Mouse (Mus musculus) intestine, postnatal 0 days (tissue): ENCODE measurements around the gene Gltpd2. TPM values are rescaled to one million over a fixed set of nuclear protein-coding genes. Genes with fewer than 3 reads are reported as not detected.

Experiments
- ATAC-seq: fragments of 200-750 bp; cut with Nextera tagmentation; 2 replicates; pipeline ENCODE4 v1.8.0; 2017; ENCODE audit warnings: mild to moderate bottlenecking, moderate TSS enrichment, moderate library complexity
- H3K27ac ChIP-seq: fragments of 300-500 bp; sonication (generic); 2 replicates; pipeline ENCODE4 v1.5.1; 2014; ENCODE audit warnings: mild to moderate bottlenecking, low read depth, low read length, moderate library complexity
- H3K27me3 ChIP-seq: fragments of 300-500 bp; sonication (generic); replicated peaks from 2 replicates; pipeline ENCODE4 v1.6.1; 2014; ENCODE audit warnings: low read length, mixed read lengths; ENCODE audit not compliant: control insufficient read depth, insufficient read depth
- H3K36me3 ChIP-seq: fragments of 300-500 bp; sonication (generic); 2 replicates; pipeline ENCODE4 v1.6.1; 2014; ENCODE audit warnings: mild to moderate bottlenecking, moderate library complexity; ENCODE audit not compliant: control insufficient read depth, insufficient read depth
- H3K4me1 ChIP-seq: fragments of 300-500 bp; sonication (generic); replicated peaks from 2 replicates; pipeline ENCODE4 v1.6.1; 2014; ENCODE audit warnings: antibody characterized with exemption, low read length, mixed read lengths; ENCODE audit not compliant: control insufficient read depth, insufficient read depth
- H3K4me2 ChIP-seq: fragments of 300-500 bp; sonication (generic); replicated peaks from 2 replicates; pipeline ENCODE4 v1.6.1; 2014; ENCODE audit warnings: low read depth, mild to moderate bottlenecking, moderate library complexity
- H3K4me3 ChIP-seq: fragments of 300-500 bp; sonication (generic); 2 replicates; pipeline ENCODE4 v1.5.1; 2014; ENCODE audit warnings: low read depth, low read length
- H3K9ac ChIP-seq: fragments of 300-500 bp; sonication (generic); 2 replicates; pipeline ENCODE4 v1.6.1; 2014; ENCODE audit warnings: mild to moderate bottlenecking, low read depth, low read length
- H3K9me3 ChIP-seq: fragments of 300-500 bp; sonication (generic); 2 replicates; pipeline ENCODE4 v1.6.1; 2016; ENCODE audit warnings: mixed run types; ENCODE audit not compliant: control insufficient read depth
- CTCF ChIP-seq: sonication (generic); IDR thresholded peaks from 2 replicates; pipeline ENCODE4 v1.5.1; 2016; ENCODE audit warnings: low read depth, mild to moderate bottlenecking, control low read depth, antibody characterized with exemption, moderate library complexity
- WGBS: fragments of 180-500 bp; shearing (Covaris S2); extraction: QIAGEN DNeasy Blood & Tissue Kit; methylation state at CpG from one replicate; pipeline ENCODE4 v1.1.7; 2014; 5-methylcytosine and 5-hydroxymethylcytosine counted together
- polyA plus RNA-seq: library from polyadenylated mRNA; unstranded; fragments of >200 nt; fragmentation: Nextera tagmentation; extraction: Ambion mirVana; gene quantifications from 2 replicates; pipeline ENCODE4 v1.2.1, GENCODE M21; 2015

Gene Gltpd2
- polyA plus RNA-seq, 1 experiment from 2014 or later: 0.30 TPM

DNA sequence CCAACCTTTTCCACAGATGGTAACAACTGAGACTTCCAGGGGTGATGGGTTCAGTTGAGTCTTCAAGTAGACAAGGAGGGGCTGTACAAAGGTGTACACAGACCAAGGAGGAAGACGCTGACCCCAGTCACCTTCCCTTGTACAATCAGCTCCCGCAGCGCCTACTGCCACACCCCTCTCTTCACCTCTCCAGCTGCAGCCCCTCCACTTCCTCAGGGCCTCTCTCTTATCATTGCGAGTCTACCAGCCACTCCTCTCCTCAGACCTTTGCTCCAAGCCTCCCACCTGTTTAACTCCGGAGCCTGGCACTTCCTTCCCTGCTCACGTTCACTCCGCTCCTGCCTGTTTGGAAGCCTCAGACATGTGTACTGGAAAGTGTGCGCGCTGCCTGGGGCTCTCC, 14.0 kb upstream of the Gltpd2 start, which contains the start of gene Tm4sf5:
Gene Tm4sf5 (plus strand): TSS at position 275 of the 400 bp plus-strand sequence.
- no peak for TF ChIP-seq CTCF
- no peaks in the 10 kb centered on the region for H3K9me3 ChIP-seq
- H3K27ac ChIP-seq: peak within 1 kb of the TSS; percentile 88
- H3K9ac ChIP-seq: peak within 1 kb of the TSS; percentile 55
- no peaks in the 10 kb centered on the region for H3K27me3 ChIP-seq
- H3K4me1 ChIP-seq: 0 out of 2 replicates have a peak, but pooled peaks cover 2% of the 10 kb centered on the region
- peak; percentile 90 for ATAC-seq
- peak within 1 kb of the TSS; percentile 47 for H3K4me3 ChIP-seq
- H3K36me3 ChIP-seq: no peaks in the 10 kb centered on the region
- peak within 1 kb of the TSS; percentile 65 for H3K4me2 ChIP-seq
- 33% methylated on average over 9 of the region's 9 CpGs for whole genome bisulfite sequencing

DNA sequence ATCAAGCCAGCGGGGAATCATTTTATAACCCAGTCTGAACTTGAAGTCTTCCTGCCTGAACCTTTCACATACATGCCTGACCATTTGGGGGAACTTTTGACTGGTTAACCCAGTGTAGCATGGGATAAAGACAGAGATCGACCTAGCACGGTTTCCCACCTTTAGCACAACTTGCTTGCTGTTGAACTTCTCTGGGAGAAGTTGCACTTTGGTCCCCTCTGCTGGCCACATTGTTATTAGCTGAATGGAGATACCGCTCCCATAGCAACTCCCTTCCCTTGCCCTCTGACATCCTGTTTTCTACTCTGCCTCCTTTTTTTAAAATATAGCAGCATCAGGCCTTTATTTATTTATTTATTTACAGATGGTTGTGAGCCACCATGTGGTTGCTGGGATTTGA, 12.6 kb upstream of the Gltpd2 start:
- Histone ChIP-seq H3K9me3 (no peaks in the 10 kb centered on the region), H3K9ac (no peak overlapping the region), H3K36me3 (peaks cover 3% of the 10 kb centered on the region; the same call in 1 of the 2 replicates), H3K27ac (no peak overlapping the region), H3K4me1 (0 out of 2 replicates have a peak, but pooled peaks cover 2% of the 10 kb centered on the region), H3K4me2 (peak overlapping the region; percentile 65), H3K27me3 (no peaks in the 10 kb centered on the region), H3K4me3 (peak overlapping the region; percentile 47; the same call in 1 of the 2 replicates)
- 11% methylated on average over 4 of the region's 4 CpGs for WGBS
- TF ChIP-seq CTCF: peak; percentile 89
- 0 out of 2 replicates have a peak, but pooled peaks have one; percentile 18 for ATAC-seq

DNA sequence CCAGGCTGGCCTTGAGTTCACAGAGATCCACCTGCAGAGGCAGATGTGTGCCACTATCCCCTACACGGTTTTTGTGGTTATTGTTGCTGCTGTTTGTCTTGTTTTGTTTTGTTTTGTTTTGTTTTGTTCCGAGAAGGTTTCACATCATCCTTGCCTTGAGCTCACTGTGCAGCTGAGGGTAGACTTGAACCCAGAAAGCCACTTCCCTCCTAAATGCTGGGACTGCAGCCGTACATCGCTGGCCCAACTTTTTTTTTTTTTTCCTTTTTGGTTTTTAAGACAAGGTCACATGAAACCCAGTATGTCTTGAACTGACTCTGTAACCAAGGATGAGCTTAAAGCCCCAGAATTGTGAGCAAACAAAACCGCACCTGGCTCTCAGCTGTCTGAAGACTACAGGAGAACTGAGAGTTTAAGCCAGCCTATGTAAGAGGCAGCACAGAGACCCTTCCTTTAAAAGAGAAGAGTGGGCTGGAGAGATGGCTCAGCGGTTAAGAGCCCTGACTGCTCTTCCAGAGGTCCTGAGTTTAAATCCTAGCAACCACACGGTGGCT, 12.0 kb upstream of the Gltpd2 start:
- no peak for TF ChIP-seq CTCF
- H3K27me3 ChIP-seq: no peaks in the 10 kb centered on the region
- H3K4me3 ChIP-seq: no peak overlapping the region
- H3K4me2 ChIP-seq: no peak overlapping the region
- H3K9me3 ChIP-seq: no peaks in the 10 kb centered on the region
- H3K36me3 ChIP-seq: peaks cover 3% of the 10 kb centered on the region; the same call in 1 of the 2 replicates
- no peak for ATAC-seq
- no peak overlapping the region for H3K9ac ChIP-seq
- no peak overlapping the region for H3K27ac ChIP-seq
- H3K4me1 ChIP-seq: 0 out of 2 replicates have a peak, but pooled peaks cover 2% of the 10 kb centered on the region
- WGBS: 66% methylated on average over 7 of the region's 7 CpGs

DNA sequence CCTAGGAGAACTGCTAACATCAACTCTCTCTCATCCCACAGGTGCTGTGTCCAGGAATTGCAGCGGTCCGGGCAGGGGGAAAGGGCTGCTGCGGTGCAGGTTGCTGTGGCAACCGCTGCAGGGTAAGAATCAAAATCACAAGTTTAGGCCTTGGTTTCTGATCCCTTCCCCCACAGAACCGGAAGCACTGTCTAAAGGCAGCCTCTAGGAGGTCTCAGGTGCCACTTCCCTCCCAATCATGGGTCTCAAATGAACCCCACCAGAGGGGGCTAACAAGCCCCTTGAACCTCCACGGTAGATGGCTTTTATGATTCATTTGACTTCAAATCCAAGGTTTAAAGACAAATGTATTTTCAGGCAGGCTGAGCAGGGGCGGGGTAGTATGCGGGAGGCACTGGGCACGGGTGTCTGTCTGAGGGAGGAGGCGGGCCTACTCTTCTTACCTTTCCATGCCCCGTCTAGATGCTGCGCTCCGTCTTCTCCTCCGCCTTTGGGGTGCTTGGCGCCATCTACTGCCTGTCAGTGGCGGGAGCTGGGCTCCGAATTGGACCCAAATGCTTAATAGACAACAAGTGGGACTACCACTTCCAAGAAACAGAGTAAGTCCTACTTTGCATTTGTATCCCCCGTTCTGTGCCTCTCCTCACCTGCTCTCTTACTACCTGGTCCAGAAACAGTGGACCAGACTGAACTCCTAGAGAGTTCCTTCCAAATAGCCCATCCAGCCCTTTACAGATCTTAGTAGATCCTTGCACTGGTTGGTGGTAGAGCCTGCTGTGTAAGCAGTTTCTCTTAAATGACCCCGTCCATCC, 9.0 kb upstream of the Gltpd2 start:
- ATAC-seq: no peak
- no peak overlapping the region for H3K4me3 ChIP-seq
- H3K27me3 ChIP-seq: no peaks in the 10 kb centered on the region
- H3K4me2 ChIP-seq: peak overlapping the region; percentile 31
- no peaks in the 10 kb centered on the region for H3K9me3 ChIP-seq
- TF ChIP-seq CTCF: peak; percentile 81
- H3K4me1 ChIP-seq: 0 out of 2 replicates have a peak, but pooled peaks cover 2% of the 10 kb centered on the region
- H3K36me3 ChIP-seq: peaks cover 3% of the 10 kb centered on the region; the same call in 1 of the 2 replicates
- no peak overlapping the region for H3K27ac ChIP-seq
- H3K9ac ChIP-seq: no peak overlapping the region
- 14% methylated on average over 19 of the region's 19 CpGs for WGBS

DNA sequence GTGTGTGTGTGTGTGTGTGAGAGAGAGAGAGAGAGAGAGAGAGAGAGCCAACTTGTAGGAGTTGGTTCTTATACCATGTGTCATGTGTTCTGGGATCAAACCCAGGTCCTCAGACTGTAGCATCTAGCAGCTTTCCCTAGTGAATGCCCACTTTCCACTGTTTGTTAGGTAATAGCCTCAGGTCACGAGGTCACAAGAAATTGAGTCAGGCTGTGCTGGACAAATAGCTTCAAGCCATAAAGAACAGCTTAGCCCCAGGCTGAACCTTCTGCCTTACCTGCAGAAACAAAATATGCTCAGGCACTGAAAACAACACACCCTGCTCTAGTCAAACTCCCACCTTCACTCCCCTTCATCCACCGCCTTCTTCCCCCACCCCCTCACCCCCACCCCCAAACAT, 7.8 kb upstream of the Gltpd2 start:
- ATAC-seq: no peak
- WGBS: 68% methylated on average over 2 of the region's 2 CpGs
- no peak overlapping the region for H3K27ac ChIP-seq
- no peak overlapping the region for H3K4me3 ChIP-seq
- H3K4me1 ChIP-seq: 0 out of 2 replicates have a peak, but pooled peaks cover 2% of the 10 kb centered on the region
- H3K27me3 ChIP-seq: no peaks in the 10 kb centered on the region
- H3K9ac ChIP-seq: no peak overlapping the region
- H3K9me3 ChIP-seq: no peaks in the 10 kb centered on the region
- H3K4me2 ChIP-seq: no peak overlapping the region
- peaks cover 3% of the 10 kb centered on the region; the same call in 1 of the 2 replicates for H3K36me3 ChIP-seq
- no peak for TF ChIP-seq CTCF

DNA sequence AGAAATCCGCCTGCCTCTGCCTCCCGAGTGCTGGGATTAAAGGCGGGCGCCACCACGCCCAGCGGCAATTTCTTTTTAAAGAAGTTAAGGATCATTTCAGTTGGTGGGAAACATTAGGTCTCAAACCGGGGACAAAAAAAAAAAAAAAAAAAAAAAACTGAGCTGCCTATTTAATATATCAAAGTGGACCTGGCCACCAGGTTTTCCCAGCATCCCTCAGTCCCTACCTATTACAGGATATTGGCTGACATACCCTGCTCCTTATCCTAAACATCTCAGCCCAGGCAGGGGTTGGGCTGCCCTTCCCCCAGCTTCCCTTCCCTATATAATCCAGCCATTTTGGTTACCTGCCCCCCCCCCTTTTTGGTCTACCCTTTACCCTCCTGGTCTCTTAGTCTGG, 7.2 kb upstream of the Gltpd2 start:
- ATAC-seq: no peak
- H3K27me3 ChIP-seq: no peaks in the 10 kb centered on the region
- H3K4me1 ChIP-seq: 0 out of 2 replicates have a peak, but pooled peaks cover 2% of the 10 kb centered on the region
- no peaks in the 10 kb centered on the region for H3K9me3 ChIP-seq
- peaks cover 3% of the 10 kb centered on the region; the same call in 1 of the 2 replicates for H3K36me3 ChIP-seq
- no peak for TF ChIP-seq CTCF
- no peak overlapping the region for H3K27ac ChIP-seq
- H3K9ac ChIP-seq: no peak overlapping the region
- H3K4me3 ChIP-seq: no peak overlapping the region
- no peak overlapping the region for H3K4me2 ChIP-seq
- 90% methylated on average over 7 of the region's 7 CpGs for WGBS
